Mouse (Mus musculus): Measurements from ENCODE around the gene Tpm3. TPM values are rescaled to one million over a fixed set of nuclear protein-coding genes. Genes with fewer than 3 reads are reported as not detected.

The Tpm3 gene
- total and polyA plus RNA-seq, 3 experiments: 42.2 to 48.9 (median 44.5) TPM

DNA sequence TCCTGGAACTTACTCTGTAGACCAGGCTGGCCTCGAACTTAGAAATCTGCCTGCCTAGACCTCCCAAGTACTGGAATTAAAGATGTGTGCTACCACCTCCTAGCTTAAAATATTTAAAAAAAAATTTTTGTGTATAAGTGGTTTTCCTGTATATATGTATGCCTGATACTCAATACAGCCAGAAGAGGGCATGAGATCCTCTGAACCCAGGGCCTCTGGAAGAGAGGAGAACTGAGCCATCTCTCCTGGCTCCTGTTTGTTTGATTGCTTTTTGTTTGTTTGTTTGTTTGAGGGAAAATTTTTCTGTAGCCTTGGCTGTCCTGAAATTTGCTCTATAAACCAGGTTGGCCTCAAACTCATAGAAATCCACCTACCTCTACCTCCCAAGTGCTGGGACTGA lies 60.9 kb downstream of the Tpm3 start:
- Histone ChIP-seq H3K4me1 (ENCODE audit: control insufficient read depth, insufficient read depth, low read length) (no peaks in the 10 kb centered on the region), H3K9ac (ENCODE audit: low read depth, low read length) (no peak overlapping the region), H3K79me2 (replicated peaks; ENCODE audit: control insufficient read depth, insufficient read depth, low read length) (no peaks in the 10 kb centered on the region), H3K27ac (no peak overlapping the region), H3K36me3 (ENCODE audit: control insufficient read depth, insufficient read depth, low read length) (no peaks in the 10 kb centered on the region), H3K4me3 (no peak overlapping the region), H3K27me3 (ENCODE audit: control insufficient read depth, insufficient read depth, low read length) (no peaks in the 10 kb centered on the region)
- DNase-seq: no peak
- TF ChIP-seq CTCF (IDR thresholded peaks at IDR 0.05) (no peak), EP300 (IDR thresholded peaks at IDR 0.05; ENCODE audit: insufficient read depth, low read depth, low read length) (no peak), POLR2A (IDR thresholded peaks at IDR 0.05; ENCODE audit: insufficient read depth, low read depth, low read length) (no peak)
- whole genome bisulfite sequencing: 89% methylated on average over 1 of the region's 1 CpGs
- intact Hi-C loops (cut with DNase I): no loop called here

DNA sequence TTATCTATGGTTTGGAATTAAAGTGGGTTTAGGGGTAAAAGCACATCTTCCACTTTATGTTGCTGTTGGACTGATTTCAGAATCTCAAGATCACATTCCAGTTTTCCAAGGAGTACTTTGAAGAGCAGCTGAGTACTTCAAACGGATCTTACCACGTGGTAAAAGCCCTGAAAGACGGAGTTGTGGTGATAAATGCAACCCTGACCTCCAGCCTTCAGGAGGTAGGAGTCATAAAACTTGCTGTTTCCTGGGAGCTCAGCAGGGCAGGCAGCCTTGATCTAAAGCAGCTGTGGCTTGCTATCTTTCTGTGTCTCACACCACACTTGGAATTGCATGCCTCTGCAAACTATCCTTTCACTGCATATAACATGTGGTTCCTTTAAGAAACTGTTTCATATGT lies 62.0 kb downstream of the Tpm3 start:
- intact Hi-C loops (cut with DNase I): no loop called here

DNA sequence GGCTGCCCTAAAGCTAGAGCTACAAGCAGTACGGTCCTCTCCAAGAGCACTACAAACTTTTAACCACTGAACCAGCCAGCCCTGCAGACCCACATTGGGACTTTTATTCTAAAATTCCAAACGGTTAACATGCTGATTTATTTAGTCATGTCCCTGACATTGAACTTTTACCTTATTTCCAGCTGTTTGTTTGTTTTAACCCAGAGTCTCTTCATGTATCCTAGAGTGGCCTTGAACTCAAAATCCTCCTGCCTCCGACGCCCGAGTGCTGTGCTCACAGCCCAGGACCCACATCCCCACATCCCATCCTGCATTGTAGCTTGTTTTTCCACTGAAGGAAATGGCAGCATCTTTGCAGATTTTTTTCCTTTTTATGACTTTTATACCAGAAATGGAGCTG lies 62.5 kb downstream of the Tpm3 start:
- intact Hi-C loops (cut with DNase I): no loop called here
- H3K27ac ChIP-seq: no peak overlapping the region
- no peak overlapping the region for H3K4me3 ChIP-seq
- H3K4me1 ChIP-seq (ENCODE audit: control insufficient read depth, insufficient read depth, low read length): no peaks in the 10 kb centered on the region
- no peaks in the 10 kb centered on the region for H3K27me3 ChIP-seq (ENCODE audit: control insufficient read depth, insufficient read depth, low read length)
- H3K9ac ChIP-seq (ENCODE audit: low read depth, low read length): no peak overlapping the region
- no peak for DNase-seq
- H3K79me2 ChIP-seq (replicated peaks; ENCODE audit: control insufficient read depth, insufficient read depth, low read length): no peaks in the 10 kb centered on the region
- no peaks in the 10 kb centered on the region for H3K36me3 ChIP-seq (ENCODE audit: control insufficient read depth, insufficient read depth, low read length)
- WGBS: 77% methylated on average over 5 of the region's 5 CpGs
- no peak for TF ChIP-seq POLR2A (IDR thresholded peaks at IDR 0.05; ENCODE audit: insufficient read depth, low read depth, low read length)
- no peak for TF ChIP-seq EP300 (IDR thresholded peaks at IDR 0.05; ENCODE audit: insufficient read depth, low read depth, low read length)

More for the DNA sequence above, 62.0 kb downstream of the Tpm3 start:
- H3K4me3 ChIP-seq: no peak overlapping the region
- H3K79me2 ChIP-seq (replicated peaks; ENCODE audit: control insufficient read depth, insufficient read depth, low read length): no peaks in the 10 kb centered on the region
- WGBS: 64% methylated on average over 3 of the region's 3 CpGs
- no peaks in the 10 kb centered on the region for H3K36me3 ChIP-seq (ENCODE audit: control insufficient read depth, insufficient read depth, low read length)
- H3K27me3 ChIP-seq (ENCODE audit: control insufficient read depth, insufficient read depth, low read length): no peaks in the 10 kb centered on the region
- DNase-seq: no peak
- no peaks in the 10 kb centered on the region for H3K4me1 ChIP-seq (ENCODE audit: control insufficient read depth, insufficient read depth, low read length)
- H3K9ac ChIP-seq (ENCODE audit: low read depth, low read length): no peak overlapping the region
- H3K27ac ChIP-seq: no peak overlapping the region
- TF ChIP-seq CTCF (IDR thresholded peaks at IDR 0.05): no peak
- no peak for TF ChIP-seq POLR2A (IDR thresholded peaks at IDR 0.05; ENCODE audit: insufficient read depth, low read depth, low read length)

- Histone ChIP-seq H3K4me3 (no peak overlapping the region), H3K27ac (no peak overlapping the region), H3K79me2 (replicated peaks; ENCODE audit: control insufficient read depth, insufficient read depth, low read length) (no peaks in the 10 kb centered on the region), H3K36me3 (ENCODE audit: control insufficient read depth, insufficient read depth, low read length) (no peaks in the 10 kb centered on the region), H3K9ac (ENCODE audit: low read depth, low read length) (no peak overlapping the region), H3K4me1 (ENCODE audit: control insufficient read depth, insufficient read depth, low read length) (no peaks in the 10 kb centered on the region), H3K27me3 (ENCODE audit: control insufficient read depth, insufficient read depth, low read length) (no peaks in the 10 kb centered on the region)
- intact Hi-C loops (cut with DNase I): no loop called here
- DNase-seq: no peak
- 50% methylated on average over 13 of the region's 13 CpGs for WGBS
- no peak for TF ChIP-seq CTCF (IDR thresholded peaks at IDR 0.05)
- TF ChIP-seq POLR2A (IDR thresholded peaks at IDR 0.05; ENCODE audit: insufficient read depth, low read depth, low read length): no peak
- no peak for TF ChIP-seq EP300 (IDR thresholded peaks at IDR 0.05; ENCODE audit: insufficient read depth, low read depth, low read length)
These were observed 64.2 kb downstream of the Tpm3 start for GRCm38 (mm10) chr3:90136660-90137059.

DNA sequence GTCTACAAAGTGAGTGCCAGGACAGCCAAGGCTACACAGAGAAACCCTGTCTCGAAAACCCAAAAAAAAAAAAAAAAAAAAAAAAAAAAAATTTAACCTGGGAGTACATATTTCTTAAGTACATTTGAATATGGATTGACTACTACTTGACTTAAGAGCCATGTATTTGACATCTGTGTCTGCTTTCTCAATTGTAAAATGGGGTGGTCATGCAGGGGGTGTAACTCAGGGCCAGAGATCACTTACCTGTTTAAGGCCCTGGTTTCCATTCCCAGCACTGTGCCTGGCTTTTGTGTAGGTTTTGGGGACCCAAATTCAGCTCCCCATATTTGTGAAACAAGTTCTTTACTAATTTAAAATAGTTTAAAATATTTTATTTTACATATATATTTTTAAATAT lies 65.2 kb downstream of the Tpm3 start:
- Histone ChIP-seq H3K9ac (ENCODE audit: low read depth, low read length) (no peak overlapping the region), H3K36me3 (ENCODE audit: control insufficient read depth, insufficient read depth, low read length) (no peaks in the 10 kb centered on the region), H3K27me3 (ENCODE audit: control insufficient read depth, insufficient read depth, low read length) (no peaks in the 10 kb centered on the region), H3K4me3 (no peak overlapping the region), H3K27ac (no peak overlapping the region), H3K4me1 (ENCODE audit: control insufficient read depth, insufficient read depth, low read length) (no peaks in the 10 kb centered on the region), H3K79me2 (replicated peaks; ENCODE audit: control insufficient read depth, insufficient read depth, low read length) (no peaks in the 10 kb centered on the region)
- 71% methylated on average over 1 of the region's 1 CpGs for WGBS
- intact Hi-C loops (cut with DNase I): no loop called here
- TF ChIP-seq CTCF (IDR thresholded peaks at IDR 0.05): no peak
- no peak for TF ChIP-seq POLR2A (IDR thresholded peaks at IDR 0.05; ENCODE audit: insufficient read depth, low read depth, low read length)
- TF ChIP-seq EP300 (IDR thresholded peaks at IDR 0.05; ENCODE audit: insufficient read depth, low read depth, low read length): no peak
- no peak for DNase-seq

- Histone ChIP-seq H3K4me1 (ENCODE audit: control insufficient read depth, insufficient read depth, low read length) (no peaks in the 10 kb centered on the region), H3K79me2 (replicated peaks; ENCODE audit: control insufficient read depth, insufficient read depth, low read length) (no peaks in the 10 kb centered on the region), H3K27me3 (ENCODE audit: control insufficient read depth, insufficient read depth, low read length) (no peaks in the 10 kb centered on the region), H3K36me3 (ENCODE audit: control insufficient read depth, insufficient read depth, low read length) (no peaks in the 10 kb centered on the region), H3K27ac (no peak overlapping the region), H3K9ac (ENCODE audit: low read depth, low read length) (no peak overlapping the region), H3K4me3 (no peak overlapping the region)
- DNase-seq: no peak
- intact Hi-C loops (cut with DNase I): no loop called here
- no peak for TF ChIP-seq CTCF (IDR thresholded peaks at IDR 0.05)
- TF ChIP-seq EP300 (IDR thresholded peaks at IDR 0.05; ENCODE audit: insufficient read depth, low read depth, low read length): no peak
- no peak for TF ChIP-seq POLR2A (IDR thresholded peaks at IDR 0.05; ENCODE audit: insufficient read depth, low read depth, low read length)
- 91% methylated on average over 3 of the region's 3 CpGs for WGBS
These were observed 67.5 kb downstream of the Tpm3 start for GRCm38 (mm10) chr3:90139962-90140361.

Data from heart, adult 2 months (tissue).